Mouse (Mus musculus): Measurements from ENCODE around the gene Brdt. TPM values are rescaled to one million over a fixed set of nuclear protein-coding genes. Genes with fewer than 3 reads are reported as not detected.

Brdt gene
- polyA plus RNA-seq, 2 experiments: 4.3 to 4.8 TPM

DNA sequence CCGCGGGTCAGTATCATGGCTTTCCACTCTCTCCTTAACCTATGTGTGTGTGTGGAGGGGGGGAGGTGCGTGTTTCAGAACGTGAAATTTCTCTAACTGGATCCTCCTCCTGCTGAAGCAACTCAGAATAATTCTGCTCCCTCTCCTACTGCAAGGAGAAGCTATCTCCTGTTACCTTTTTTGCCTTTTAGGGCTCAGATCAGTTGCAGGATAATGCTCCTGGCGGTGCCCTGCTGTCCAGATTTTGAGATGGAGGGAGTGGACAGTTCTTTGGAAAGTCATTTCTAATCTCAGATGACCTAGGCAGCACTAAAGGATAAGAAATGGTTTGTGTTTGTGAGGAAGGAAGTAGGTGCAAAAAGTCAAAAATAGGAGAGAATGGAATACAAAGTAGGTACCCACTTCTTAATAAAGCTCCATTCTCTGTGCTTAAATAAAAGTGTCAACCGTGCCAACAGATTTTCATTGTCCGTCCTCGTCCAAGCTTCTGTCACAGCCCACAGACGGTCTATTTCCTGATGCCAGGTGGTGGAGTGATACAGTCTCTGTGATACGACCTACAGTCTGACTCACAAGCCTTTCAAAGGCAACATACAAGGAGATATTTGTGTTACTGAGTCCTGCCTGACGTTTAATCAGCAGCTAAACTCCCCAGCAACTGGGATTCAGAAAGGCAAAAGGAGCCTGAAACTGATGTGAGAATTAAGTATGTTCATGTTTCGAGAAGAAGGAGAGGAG lies 73.2 kb downstream of the Brdt start:
- DNase-seq (ENCODE audit: low spot score) (no peak), ATAC-seq (ENCODE audit: low FRiP score, low read depth) (no peak)
- Histone ChIP-seq H3K27me3 (ENCODE audit: control insufficient read depth, insufficient read depth, low read length) (peaks cover 24% of the 10 kb centered on the region), H3K4me1 (ENCODE audit: control insufficient read depth, insufficient read depth, low read length) (no peaks in the 10 kb centered on the region), H3K27ac (replicated peaks; ENCODE audit: low read depth, low read length) (no peak overlapping the region), H3K9me3 (ENCODE audit: control insufficient read depth, low read length) (no peaks in the 10 kb centered on the region), H3K9ac (ENCODE audit: low read depth, low read length, severe bottlenecking) (peak overlapping the region; percentile 70), H3K36me3 (ENCODE audit: control insufficient read depth, insufficient read depth, low read length) (no peaks in the 10 kb centered on the region), H3K4me2 (replicated peaks; ENCODE audit: low read depth, low read length, severe bottlenecking) (peak overlapping the region; percentile 99), H3K4me3 (replicated peaks; ENCODE audit: low read length) (peak overlapping the region; percentile 61)
- WGBS: 32% methylated on average over 12 of the region's 12 CpGs
- no peak for TF ChIP-seq POLR2A (IDR thresholded peaks at IDR 0.05; ENCODE audit: borderline replicate concordance, extremely low read depth, insufficient read depth, insufficient read length)

DNA sequence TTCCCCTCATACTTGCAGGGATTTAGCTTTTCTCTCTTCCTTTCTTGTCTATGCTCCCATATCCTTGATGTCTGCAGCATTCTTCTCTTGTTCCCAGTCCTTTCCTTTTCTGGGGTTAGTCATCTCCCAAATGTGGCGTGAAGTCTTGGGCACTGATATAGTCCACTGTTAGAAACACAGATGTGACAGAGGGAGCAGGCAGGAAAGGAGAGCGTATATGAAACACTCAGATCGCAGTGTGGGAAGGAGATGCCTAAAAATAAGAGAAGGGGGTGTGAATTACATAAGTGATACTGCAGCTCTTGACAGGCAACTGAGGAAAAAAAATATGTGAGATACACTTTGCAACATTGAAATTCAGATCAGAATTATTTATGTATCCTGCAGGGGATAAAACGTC lies 74.4 kb downstream of the Brdt start:
- TF ChIP-seq POLR2A (IDR thresholded peaks at IDR 0.05; ENCODE audit: borderline replicate concordance, extremely low read depth, insufficient read depth, insufficient read length): no peak
- Histone ChIP-seq H3K27ac (replicated peaks; ENCODE audit: low read depth, low read length) (no peak overlapping the region), H3K4me2 (replicated peaks; ENCODE audit: low read depth, low read length, severe bottlenecking) (no peak overlapping the region), H3K9ac (ENCODE audit: low read depth, low read length, severe bottlenecking) (no peak overlapping the region), H3K36me3 (ENCODE audit: control insufficient read depth, insufficient read depth, low read length) (no peaks in the 10 kb centered on the region), H3K4me3 (replicated peaks; ENCODE audit: low read length) (no peak overlapping the region), H3K9me3 (ENCODE audit: control insufficient read depth, low read length) (no peaks in the 10 kb centered on the region), H3K27me3 (ENCODE audit: control insufficient read depth, insufficient read depth, low read length) (peaks cover 24% of the 10 kb centered on the region), H3K4me1 (ENCODE audit: control insufficient read depth, insufficient read depth, low read length) (no peaks in the 10 kb centered on the region)
- no peak for ATAC-seq (ENCODE audit: low FRiP score, low read depth)
- WGBS: 82% methylated on average over 4 of the region's 4 CpGs
- DNase-seq (ENCODE audit: low spot score): no peak

DNA sequence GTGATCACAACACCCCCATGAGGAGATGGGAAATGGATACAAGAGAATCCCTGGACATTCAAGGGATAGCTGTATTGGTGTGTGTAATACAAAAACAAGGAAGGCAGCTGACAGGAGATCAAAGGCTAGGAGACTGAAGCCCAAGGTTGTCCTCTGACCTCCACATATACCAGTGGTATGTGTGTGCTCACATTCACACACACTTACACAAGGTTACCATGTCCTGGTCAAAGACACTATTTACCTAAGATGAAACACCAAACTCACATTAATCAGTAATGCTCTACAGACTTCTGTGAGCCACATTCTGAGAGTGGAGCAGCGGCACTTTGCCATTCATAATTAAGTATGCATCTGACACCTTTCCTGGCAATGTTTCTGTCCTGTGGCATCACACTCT lies 79.3 kb downstream of the Brdt start:
- no peak overlapping the region for H3K9ac ChIP-seq (ENCODE audit: low read depth, low read length, severe bottlenecking)
- H3K9me3 ChIP-seq (ENCODE audit: control insufficient read depth, low read length): no peaks in the 10 kb centered on the region
- H3K27me3 ChIP-seq (ENCODE audit: control insufficient read depth, insufficient read depth, low read length): 0 out of 2 replicates have a peak, but pooled peaks cover under 1% of the 10 kb centered on the region
- DNase-seq (ENCODE audit: low spot score) (no peak), ATAC-seq (ENCODE audit: low FRiP score, low read depth) (no peak)
- no peak for TF ChIP-seq POLR2A (IDR thresholded peaks at IDR 0.05; ENCODE audit: borderline replicate concordance, extremely low read depth, insufficient read depth, insufficient read length)
- no peak overlapping the region for H3K4me3 ChIP-seq (replicated peaks; ENCODE audit: low read length)
- 0 out of 2 replicates have a peak, but pooled peaks cover 4% of the 10 kb centered on the region for H3K4me1 ChIP-seq (ENCODE audit: control insufficient read depth, insufficient read depth, low read length)
- no peak overlapping the region for H3K27ac ChIP-seq (replicated peaks; ENCODE audit: low read depth, low read length)
- H3K36me3 ChIP-seq (ENCODE audit: control insufficient read depth, insufficient read depth, low read length): no peaks in the 10 kb centered on the region
- H3K4me2 ChIP-seq (replicated peaks; ENCODE audit: low read depth, low read length, severe bottlenecking): no peak overlapping the region
- WGBS: 82% methylated on average over 1 of the region's 1 CpGs

DNA sequence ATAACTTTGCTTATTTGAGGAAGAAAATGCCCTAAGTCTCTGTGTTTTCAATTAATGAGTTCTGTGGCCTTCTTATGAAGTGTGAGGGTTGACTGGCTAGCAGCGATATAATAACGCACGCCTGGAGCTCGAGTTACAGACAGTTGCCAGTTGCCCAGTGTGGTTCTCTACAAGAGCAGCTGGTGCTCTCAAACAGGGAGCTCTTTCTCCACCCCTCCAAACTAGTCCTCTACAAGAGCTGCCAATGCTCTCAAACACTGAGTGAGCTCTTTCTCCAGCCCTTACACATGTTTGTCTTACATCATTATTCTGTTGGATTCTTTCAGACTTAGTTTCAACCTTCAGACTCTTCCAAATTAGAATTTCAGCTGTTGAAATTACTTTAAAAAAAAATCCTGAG lies 80.4 kb downstream of the Brdt start:
- no peak overlapping the region for H3K4me3 ChIP-seq (replicated peaks; ENCODE audit: low read length)
- no peaks in the 10 kb centered on the region for H3K9me3 ChIP-seq (ENCODE audit: control insufficient read depth, low read length)
- DNase-seq (ENCODE audit: low spot score) (peak; percentile 52), ATAC-seq (ENCODE audit: low FRiP score, low read depth) (peak; percentile 80)
- no peaks in the 10 kb centered on the region for H3K27me3 ChIP-seq (ENCODE audit: control insufficient read depth, insufficient read depth, low read length)
- H3K27ac ChIP-seq (replicated peaks; ENCODE audit: low read depth, low read length): no peak overlapping the region
- WGBS: 12% methylated on average over 4 of the region's 4 CpGs
- TF ChIP-seq POLR2A (IDR thresholded peaks at IDR 0.05; ENCODE audit: borderline replicate concordance, extremely low read depth, insufficient read depth, insufficient read length): no peak
- no peaks in the 10 kb centered on the region for H3K36me3 ChIP-seq (ENCODE audit: control insufficient read depth, insufficient read depth, low read length)
- H3K4me2 ChIP-seq (replicated peaks; ENCODE audit: low read depth, low read length, severe bottlenecking): no peak overlapping the region
- H3K4me1 ChIP-seq (ENCODE audit: control insufficient read depth, insufficient read depth, low read length): 0 out of 2 replicates have a peak, but pooled peaks cover 4% of the 10 kb centered on the region
- no peak overlapping the region for H3K9ac ChIP-seq (ENCODE audit: low read depth, low read length, severe bottlenecking)

DNA sequence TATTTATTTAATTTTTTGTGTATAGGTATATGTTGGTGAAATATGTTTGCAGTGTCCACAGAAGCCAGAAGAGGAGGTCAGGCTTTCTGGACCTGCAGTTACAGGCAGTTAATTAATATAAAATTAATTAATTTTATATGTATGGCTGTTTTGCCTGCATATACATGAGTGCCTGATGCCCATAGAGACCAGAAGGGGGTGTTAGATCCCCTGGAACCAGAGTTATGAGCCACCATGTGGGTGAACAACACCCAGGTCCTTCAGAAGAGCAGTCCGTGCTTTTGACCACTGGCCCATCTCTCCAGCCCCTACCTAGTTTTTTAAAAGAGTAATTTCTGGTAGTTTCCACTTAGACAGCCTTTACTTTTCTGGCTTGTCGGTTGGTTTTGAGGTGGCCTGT lies 81.3 kb downstream of the Brdt start:
- Histone ChIP-seq H3K36me3 (ENCODE audit: control insufficient read depth, insufficient read depth, low read length) (no peaks in the 10 kb centered on the region), H3K27me3 (ENCODE audit: control insufficient read depth, insufficient read depth, low read length) (no peaks in the 10 kb centered on the region), H3K4me1 (ENCODE audit: control insufficient read depth, insufficient read depth, low read length) (0 out of 2 replicates have a peak, but pooled peaks cover 4% of the 10 kb centered on the region), H3K9me3 (ENCODE audit: control insufficient read depth, low read length) (no peaks in the 10 kb centered on the region), H3K27ac (replicated peaks; ENCODE audit: low read depth, low read length) (no peak overlapping the region), H3K9ac (ENCODE audit: low read depth, low read length, severe bottlenecking) (no peak overlapping the region), H3K4me3 (replicated peaks; ENCODE audit: low read length) (no peak overlapping the region), H3K4me2 (replicated peaks; ENCODE audit: low read depth, low read length, severe bottlenecking) (no peak overlapping the region)
- no peak for ATAC-seq (ENCODE audit: low FRiP score, low read depth)
- WGBS: 85% methylated on average over 2 of the region's 2 CpGs
- TF ChIP-seq POLR2A (IDR thresholded peaks at IDR 0.05; ENCODE audit: borderline replicate concordance, extremely low read depth, insufficient read depth, insufficient read length): no peak
- DNase-seq (ENCODE audit: low spot score): no peak

Data from limb, embryonic 14.5 days (tissue).